Mouse (Mus musculus): ENCODE measurements around the gene Dld. TPM values are rescaled to one million over a fixed set of nuclear protein-coding genes. Genes with fewer than 3 reads are reported as not detected.

Dld gene
- polyA plus RNA-seq, 1 experiment from 2014 or later: 121 TPM

DNA sequence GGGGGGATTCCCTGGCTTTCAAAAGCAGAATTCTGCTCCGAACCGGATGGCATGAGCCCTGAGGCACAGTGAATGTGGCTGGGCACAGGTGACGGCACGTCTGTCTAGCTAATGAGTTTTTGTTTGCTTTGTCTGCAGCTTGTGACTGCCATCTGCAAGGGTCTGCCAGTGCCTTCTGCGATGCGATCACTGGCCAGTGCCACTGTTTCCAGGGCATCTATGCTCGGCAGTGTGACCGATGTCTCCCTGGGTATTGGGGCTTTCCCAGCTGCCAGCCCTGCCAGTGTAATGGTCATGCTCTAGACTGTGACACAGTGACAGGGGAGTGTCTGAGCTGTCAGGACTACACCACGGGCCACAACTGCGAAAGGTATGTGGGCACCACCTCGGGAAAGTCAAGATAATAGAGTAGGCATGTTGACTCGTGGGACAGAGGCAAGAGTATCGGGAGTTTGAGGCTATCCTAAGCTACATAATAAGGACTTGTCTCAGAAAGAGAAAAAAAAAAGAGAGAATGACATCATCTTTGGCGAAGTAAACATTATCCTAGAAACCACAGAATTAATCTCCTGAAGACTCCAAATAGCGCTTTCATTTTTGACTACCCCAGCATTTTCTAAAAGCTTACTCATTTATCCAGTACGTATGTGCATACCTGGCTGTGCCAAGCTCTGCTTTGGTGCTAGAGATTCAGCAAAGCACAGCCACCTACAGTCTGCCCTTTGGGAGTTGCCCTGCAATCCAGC lies 48.3 kb downstream of the Dld start:
- Histone ChIP-seq H3K27ac (ENCODE audit: low read depth, low read length) (no peak overlapping the region), H3K9ac (ENCODE audit: low read length) (no peak overlapping the region), H3K4me2 (ENCODE audit: low read length) (no peak overlapping the region), H3K4me1 (ENCODE audit: control insufficient read depth, insufficient read depth, low read length) (no peaks in the 10 kb centered on the region), H3K4me3 (ENCODE audit: low read depth, low read length) (no peak overlapping the region), H3K36me3 (ENCODE audit: control insufficient read depth, insufficient read depth, low read length) (no peaks in the 10 kb centered on the region), H3K27me3 (replicated peaks; ENCODE audit: control insufficient read depth, insufficient read depth, low read length) (no peaks in the 10 kb centered on the region), H3K9me3 (replicated peaks; ENCODE audit: control insufficient read depth, low read length) (no peaks in the 10 kb centered on the region)
- WGBS: 75% methylated on average over 16 of the region's 16 CpGs
- ATAC-seq (peak; percentile 69), DNase-seq (ENCODE audit: low spot score) (peak; percentile 35)

DNA sequence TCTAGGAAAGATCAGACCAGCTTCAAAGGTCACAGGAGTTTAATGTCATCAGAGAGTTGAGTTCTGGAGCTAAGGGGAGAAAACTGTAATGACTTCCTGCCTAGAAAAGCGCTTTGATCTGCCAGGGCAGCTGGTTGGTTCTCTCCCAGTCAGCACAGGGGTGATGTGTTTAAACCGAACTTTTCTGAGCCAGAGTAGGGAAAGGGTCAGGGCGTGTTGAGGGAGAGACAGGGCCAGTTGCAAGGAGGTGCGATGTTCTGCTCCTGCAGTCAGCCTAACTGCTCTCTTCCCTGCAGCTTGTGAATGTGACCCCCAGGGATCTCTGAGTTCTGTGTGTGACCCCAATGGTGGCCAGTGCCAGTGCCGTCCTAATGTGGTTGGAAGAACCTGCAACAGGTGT lies 49.0 kb downstream of the Dld start:
- Histone ChIP-seq H3K4me2 (ENCODE audit: low read length) (no peak overlapping the region), H3K9ac (ENCODE audit: low read length) (no peak overlapping the region), H3K27me3 (replicated peaks; ENCODE audit: control insufficient read depth, insufficient read depth, low read length) (no peaks in the 10 kb centered on the region), H3K4me3 (ENCODE audit: low read depth, low read length) (no peak overlapping the region), H3K9me3 (replicated peaks; ENCODE audit: control insufficient read depth, low read length) (no peaks in the 10 kb centered on the region), H3K36me3 (ENCODE audit: control insufficient read depth, insufficient read depth, low read length) (no peaks in the 10 kb centered on the region), H3K4me1 (ENCODE audit: control insufficient read depth, insufficient read depth, low read length) (no peaks in the 10 kb centered on the region), H3K27ac (ENCODE audit: low read depth, low read length) (no peak overlapping the region)
- ATAC-seq (no peak; the same call in 1 of the 2 replicates), DNase-seq (ENCODE audit: low spot score) (no peak)
- WGBS: 89% methylated on average over 5 of the region's 5 CpGs

DNA sequence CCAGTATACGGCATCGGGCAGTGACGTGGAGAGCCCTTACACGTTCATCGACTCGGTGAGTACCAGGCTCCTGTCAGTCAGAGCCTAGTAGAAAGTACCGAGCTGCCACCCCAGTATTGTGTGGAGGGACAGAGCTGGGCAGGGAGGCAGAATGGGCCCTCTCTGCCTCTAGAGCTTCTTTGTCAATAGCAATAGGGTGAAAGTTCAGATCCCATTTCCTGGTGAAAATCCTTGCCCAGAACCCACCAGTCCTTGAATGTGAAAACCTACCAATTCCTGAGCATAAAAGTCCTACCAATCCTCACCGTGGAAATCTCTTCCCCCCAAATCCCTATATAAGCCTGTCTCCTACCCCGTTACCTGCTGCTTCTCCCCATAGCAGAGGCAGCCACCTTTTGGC lies 51.0 kb downstream of the Dld start:
- DNase-seq (ENCODE audit: low spot score): no peak

DNA sequence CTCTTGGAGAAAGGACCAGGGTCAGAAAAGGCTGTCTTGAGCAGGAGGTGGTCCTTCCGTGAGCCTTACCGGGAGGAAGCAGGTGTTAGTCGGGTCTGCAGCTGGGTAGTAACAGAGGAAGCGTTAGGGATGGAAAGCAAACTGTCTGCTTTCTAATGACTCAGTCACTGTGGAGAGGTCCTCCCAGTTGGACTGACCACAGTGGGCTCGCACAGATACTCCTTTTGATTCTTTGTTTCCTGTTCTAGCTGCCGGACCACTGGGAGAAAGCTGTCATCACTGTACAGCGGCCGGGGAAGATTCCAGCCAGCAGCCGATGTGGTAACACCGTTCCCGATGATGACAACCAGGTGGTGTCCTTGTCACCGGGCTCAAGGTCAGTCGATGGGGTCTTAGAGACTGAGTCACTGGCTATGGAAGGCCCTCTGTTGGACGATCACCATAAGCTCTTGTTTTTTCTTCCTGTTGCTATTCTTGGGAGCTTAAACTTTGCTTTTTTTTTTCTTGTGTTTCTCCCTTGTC lies 51.5 kb downstream of the Dld start:
- no peak for DNase-seq (ENCODE audit: low spot score)
- no peaks in the 10 kb centered on the region for H3K27me3 ChIP-seq (replicated peaks; ENCODE audit: control insufficient read depth, insufficient read depth, low read length)
- no peaks in the 10 kb centered on the region for H3K36me3 ChIP-seq (ENCODE audit: control insufficient read depth, insufficient read depth, low read length)
- H3K4me2 ChIP-seq (ENCODE audit: low read length): no peak overlapping the region
- no peaks in the 10 kb centered on the region for H3K4me1 ChIP-seq (ENCODE audit: control insufficient read depth, insufficient read depth, low read length)
- H3K9me3 ChIP-seq (replicated peaks; ENCODE audit: control insufficient read depth, low read length): no peaks in the 10 kb centered on the region
- H3K27ac ChIP-seq (ENCODE audit: low read depth, low read length): no peak overlapping the region
- H3K9ac ChIP-seq (ENCODE audit: low read length): no peak overlapping the region
- no peak overlapping the region for H3K4me3 ChIP-seq (ENCODE audit: low read depth, low read length)
- 93% methylated on average over 14 of the region's 14 CpGs for WGBS
- no peak for ATAC-seq

More for the DNA sequence above, 51.0 kb downstream of the Dld start:
- no peaks in the 10 kb centered on the region for H3K4me1 ChIP-seq (ENCODE audit: control insufficient read depth, insufficient read depth, low read length)
- WGBS: 96% methylated on average over 9 of the region's 9 CpGs
- no peaks in the 10 kb centered on the region for H3K36me3 ChIP-seq (ENCODE audit: control insufficient read depth, insufficient read depth, low read length)
- ATAC-seq: no peak
- no peaks in the 10 kb centered on the region for H3K9me3 ChIP-seq (replicated peaks; ENCODE audit: control insufficient read depth, low read length)
- no peak overlapping the region for H3K9ac ChIP-seq (ENCODE audit: low read length)
- H3K4me3 ChIP-seq (ENCODE audit: low read depth, low read length): no peak overlapping the region
- no peak overlapping the region for H3K4me2 ChIP-seq (ENCODE audit: low read length)
- no peak overlapping the region for H3K27ac ChIP-seq (ENCODE audit: low read depth, low read length)
- no peaks in the 10 kb centered on the region for H3K27me3 ChIP-seq (replicated peaks; ENCODE audit: control insufficient read depth, insufficient read depth, low read length)

DNA sequence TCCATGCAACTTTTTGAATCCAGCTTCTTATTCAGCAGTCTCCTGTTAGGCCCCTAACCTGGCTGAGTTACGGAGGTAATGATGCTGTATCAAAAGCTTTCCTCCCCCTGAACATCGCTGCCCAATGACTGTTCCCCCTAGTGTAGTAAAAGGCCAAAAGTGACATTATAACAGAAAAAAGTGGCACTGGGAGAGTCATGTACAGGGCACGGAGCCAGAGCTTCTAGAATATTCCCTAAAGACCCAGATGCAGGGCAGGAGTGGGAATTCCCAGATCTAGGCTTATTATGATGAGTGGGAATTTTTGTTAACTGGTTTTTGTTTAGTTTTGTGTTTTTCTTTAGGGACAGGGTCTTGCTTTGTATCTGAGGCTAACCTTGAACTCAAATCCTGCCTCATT lies 52.1 kb downstream of the Dld start:
- Histone ChIP-seq H3K27ac (ENCODE audit: low read depth, low read length) (no peak overlapping the region), H3K36me3 (ENCODE audit: control insufficient read depth, insufficient read depth, low read length) (no peaks in the 10 kb centered on the region), H3K4me1 (ENCODE audit: control insufficient read depth, insufficient read depth, low read length) (no peaks in the 10 kb centered on the region), H3K27me3 (replicated peaks; ENCODE audit: control insufficient read depth, insufficient read depth, low read length) (no peaks in the 10 kb centered on the region), H3K9ac (ENCODE audit: low read length) (no peak overlapping the region), H3K4me2 (ENCODE audit: low read length) (no peak overlapping the region), H3K4me3 (ENCODE audit: low read depth, low read length) (no peak overlapping the region), H3K9me3 (replicated peaks; ENCODE audit: control insufficient read depth, low read length) (no peaks in the 10 kb centered on the region)
- no peak for ATAC-seq
- 97% methylated on average over 3 of the region's 3 CpGs for WGBS
- DNase-seq (ENCODE audit: low spot score): no peak

DNA sequence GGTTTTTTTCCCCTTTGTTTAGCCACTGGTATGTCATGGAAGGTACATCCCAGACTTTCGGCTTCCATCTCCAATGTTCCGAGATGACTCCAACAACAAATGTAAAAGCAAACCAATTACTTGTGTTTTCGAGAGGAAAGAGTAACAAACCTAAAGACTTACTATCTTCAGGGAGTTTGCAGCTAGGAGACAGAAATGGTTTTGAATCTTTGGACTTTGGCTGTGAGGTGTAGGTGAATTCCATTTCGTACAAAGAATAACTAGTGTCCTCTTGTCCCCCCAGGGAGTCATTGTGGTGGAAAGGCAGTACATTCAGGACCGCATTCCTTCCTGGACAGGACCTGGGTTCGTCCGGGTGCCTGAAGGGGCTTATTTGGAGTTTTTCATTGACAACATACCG lies 52.7 kb downstream of the Dld start:
- H3K36me3 ChIP-seq (ENCODE audit: control insufficient read depth, insufficient read depth, low read length): no peaks in the 10 kb centered on the region
- no peak for DNase-seq (ENCODE audit: low spot score)
- no peak overlapping the region for H3K9ac ChIP-seq (ENCODE audit: low read length)
- H3K4me3 ChIP-seq (ENCODE audit: low read depth, low read length): no peak overlapping the region
- no peaks in the 10 kb centered on the region for H3K9me3 ChIP-seq (replicated peaks; ENCODE audit: control insufficient read depth, low read length)
- ATAC-seq: no peak
- H3K27me3 ChIP-seq (replicated peaks; ENCODE audit: control insufficient read depth, insufficient read depth, low read length): no peaks in the 10 kb centered on the region
- H3K4me1 ChIP-seq (ENCODE audit: control insufficient read depth, insufficient read depth, low read length): no peaks in the 10 kb centered on the region
- WGBS: 82% methylated on average over 8 of the region's 8 CpGs
- H3K4me2 ChIP-seq (ENCODE audit: low read length): no peak overlapping the region
- no peak overlapping the region for H3K27ac ChIP-seq (ENCODE audit: low read depth, low read length)

DNA sequence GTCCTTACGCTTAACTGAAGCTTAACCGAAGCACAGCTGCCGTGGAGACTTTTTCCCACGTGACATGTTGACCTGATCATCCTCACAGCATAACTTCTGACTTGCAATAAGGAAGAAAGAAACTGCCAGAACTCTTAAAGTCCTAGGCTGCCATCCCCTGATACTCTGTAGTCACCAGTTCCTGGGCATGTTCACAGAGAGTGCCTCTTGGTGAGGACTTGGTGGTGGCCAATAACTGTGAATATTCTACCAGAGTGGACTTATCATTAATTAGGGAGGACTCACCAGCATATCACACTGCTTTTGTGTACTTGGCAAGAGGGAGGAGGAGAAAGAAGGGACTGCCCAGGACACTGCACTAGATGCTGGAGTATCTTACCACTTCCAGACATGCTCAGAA lies 53.1 kb downstream of the Dld start:
- Histone ChIP-seq H3K27me3 (replicated peaks; ENCODE audit: control insufficient read depth, insufficient read depth, low read length) (no peaks in the 10 kb centered on the region), H3K36me3 (ENCODE audit: control insufficient read depth, insufficient read depth, low read length) (no peaks in the 10 kb centered on the region), H3K9me3 (replicated peaks; ENCODE audit: control insufficient read depth, low read length) (no peaks in the 10 kb centered on the region), H3K4me3 (ENCODE audit: low read depth, low read length) (no peak overlapping the region), H3K4me1 (ENCODE audit: control insufficient read depth, insufficient read depth, low read length) (no peaks in the 10 kb centered on the region), H3K9ac (ENCODE audit: low read length) (no peak overlapping the region), H3K27ac (ENCODE audit: low read depth, low read length) (no peak overlapping the region), H3K4me2 (ENCODE audit: low read length) (no peak overlapping the region)
- WGBS: 91% methylated on average over 4 of the region's 4 CpGs
- no peak for DNase-seq (ENCODE audit: low spot score)
- no peak for ATAC-seq

DNA sequence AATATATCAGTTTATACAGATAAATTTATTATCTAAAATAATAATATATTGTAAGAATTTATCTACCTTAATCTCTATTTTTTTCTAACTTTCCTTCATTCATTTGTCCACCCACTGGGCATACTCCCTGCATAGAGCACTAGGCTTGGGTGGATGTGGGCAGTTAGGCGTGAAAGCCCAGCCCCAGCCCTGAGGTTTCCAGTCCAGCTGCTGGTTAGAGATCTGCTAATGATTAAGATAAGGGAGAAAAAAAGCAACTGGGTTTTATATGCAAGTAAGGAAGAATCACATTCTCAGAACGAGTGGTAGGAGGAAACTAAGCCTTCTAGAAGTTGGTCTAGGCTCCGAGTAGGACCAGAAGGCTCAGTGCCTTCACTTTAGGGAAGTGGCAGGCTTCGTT lies 55.2 kb downstream of the Dld start:
- H3K27ac ChIP-seq (ENCODE audit: low read depth, low read length): no peak overlapping the region
- no peaks in the 10 kb centered on the region for H3K4me1 ChIP-seq (ENCODE audit: control insufficient read depth, insufficient read depth, low read length)
- H3K9me3 ChIP-seq (replicated peaks; ENCODE audit: control insufficient read depth, low read length): no peaks in the 10 kb centered on the region
- no peaks in the 10 kb centered on the region for H3K27me3 ChIP-seq (replicated peaks; ENCODE audit: control insufficient read depth, insufficient read depth, low read length)
- DNase-seq (ENCODE audit: low spot score) (no peak), ATAC-seq (no peak)
- H3K4me2 ChIP-seq (ENCODE audit: low read length): no peak overlapping the region
- no peak overlapping the region for H3K4me3 ChIP-seq (ENCODE audit: low read depth, low read length)
- no peaks in the 10 kb centered on the region for H3K36me3 ChIP-seq (ENCODE audit: control insufficient read depth, insufficient read depth, low read length)
- no peak overlapping the region for H3K9ac ChIP-seq (ENCODE audit: low read length)
- WGBS: 79% methylated on average over 4 of the region's 4 CpGs

DNA sequence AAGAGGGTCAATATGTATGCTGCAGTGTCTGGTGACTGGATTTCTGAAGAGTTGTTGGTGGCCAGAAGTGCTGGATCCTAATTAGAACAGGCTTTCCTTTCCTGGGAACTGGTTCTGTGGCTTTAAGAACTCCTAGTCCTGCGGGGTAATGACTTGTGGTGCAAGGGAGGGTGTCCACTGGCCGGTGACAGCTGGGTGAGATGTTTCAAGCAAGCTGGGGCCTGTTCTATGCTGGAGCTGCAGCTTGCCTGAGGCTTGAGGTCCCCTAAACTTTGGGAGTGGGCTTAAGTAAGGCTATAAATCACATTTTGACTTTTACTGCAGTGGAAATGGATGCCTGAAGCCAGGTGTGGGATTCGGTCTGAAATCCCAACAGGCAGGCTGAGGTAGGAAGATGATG lies 55.7 kb downstream of the Dld start:
- DNase-seq (ENCODE audit: low spot score) (no peak), ATAC-seq (no peak)
- Histone ChIP-seq H3K4me3 (ENCODE audit: low read depth, low read length) (no peak overlapping the region), H3K9ac (ENCODE audit: low read length) (no peak overlapping the region), H3K4me2 (ENCODE audit: low read length) (no peak overlapping the region), H3K27ac (ENCODE audit: low read depth, low read length) (no peak overlapping the region), H3K36me3 (ENCODE audit: control insufficient read depth, insufficient read depth, low read length) (no peaks in the 10 kb centered on the region), H3K27me3 (replicated peaks; ENCODE audit: control insufficient read depth, insufficient read depth, low read length) (no peaks in the 10 kb centered on the region), H3K4me1 (ENCODE audit: control insufficient read depth, insufficient read depth, low read length) (no peaks in the 10 kb centered on the region), H3K9me3 (replicated peaks; ENCODE audit: control insufficient read depth, low read length) (no peaks in the 10 kb centered on the region)
- 73% methylated on average over 3 of the region's 3 CpGs for WGBS
